Mouse (Mus musculus) thymus, postnatal 10 days (tissue): ENCODE measurements around the gene Casd1.
"Not testable (repeated sequence)": the region's sequence is repeated elsewhere in the genome, so short reads cannot be mapped to it uniquely, and the experiment has no call there.

ENCODE experiments used
- DNase-seq, 2 experiments: peaks; one replicate each; pipeline ENCODE4 v3.0.0; 2021; ENCODE audit warnings: low spot score in 2 of 2

The Casd1 gene

DNA sequence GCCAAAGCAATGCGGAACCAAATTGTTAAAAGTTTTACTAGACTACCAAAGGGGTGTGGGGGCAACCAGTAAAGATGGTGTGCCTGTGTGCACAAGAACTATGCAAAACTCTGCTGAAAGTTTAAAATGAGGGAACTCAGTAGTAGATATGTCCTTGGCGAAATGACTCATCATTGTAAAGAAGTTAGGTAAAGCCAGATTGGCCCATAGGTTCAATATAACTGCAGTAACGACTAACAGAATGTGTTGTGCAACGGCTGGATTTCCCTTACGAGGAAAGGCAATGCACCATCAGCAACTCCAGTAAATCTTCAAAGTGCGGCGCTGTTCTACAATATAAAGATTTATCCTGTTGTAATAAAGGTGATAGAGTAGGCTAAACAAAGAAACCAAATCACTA, 11.8 kb downstream of the Casd1 start:
- no peak for DNase-seq

DNA sequence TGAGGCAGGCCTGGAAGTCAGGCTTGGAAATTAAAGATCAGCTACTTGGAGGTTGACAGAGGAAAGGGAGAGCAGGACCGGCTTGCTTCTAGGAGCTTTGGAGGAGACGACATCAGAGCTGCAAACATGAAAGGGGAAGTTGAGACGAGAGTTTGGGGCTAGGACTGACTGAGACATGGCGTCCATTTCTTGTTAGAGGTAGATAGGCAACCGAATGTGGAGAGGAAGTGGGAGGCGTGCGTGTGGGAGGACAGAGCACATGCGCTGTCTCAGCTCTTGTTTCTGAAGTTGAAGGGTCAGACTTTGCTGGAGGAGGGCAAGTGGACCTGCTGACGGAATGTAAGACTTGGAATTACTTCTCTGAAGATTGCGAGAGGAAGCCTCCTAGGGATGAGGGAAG, 17.3 kb downstream of the Casd1 start:
- no peak for DNase-seq

DNA sequence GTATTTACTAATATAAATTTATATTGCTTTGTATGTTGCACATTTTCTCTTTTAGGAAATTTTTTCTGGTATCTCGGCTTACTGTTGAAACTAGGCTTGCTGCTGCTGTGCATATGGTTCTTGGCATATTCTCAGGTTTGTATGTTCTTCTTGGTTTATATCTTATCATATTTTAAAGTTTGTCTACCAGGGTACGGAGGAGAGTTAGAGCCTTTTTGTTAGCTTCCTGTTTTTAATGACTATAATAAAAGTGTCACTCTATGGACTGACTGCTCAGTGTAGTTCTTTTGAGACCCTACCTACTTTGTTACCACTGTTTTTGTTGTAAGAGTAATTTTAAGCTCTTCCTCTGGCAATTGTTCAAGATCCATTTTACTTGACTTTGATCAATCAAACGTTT, 30.8 kb downstream of the Casd1 start:
- DNase-seq = no peak

DNA sequence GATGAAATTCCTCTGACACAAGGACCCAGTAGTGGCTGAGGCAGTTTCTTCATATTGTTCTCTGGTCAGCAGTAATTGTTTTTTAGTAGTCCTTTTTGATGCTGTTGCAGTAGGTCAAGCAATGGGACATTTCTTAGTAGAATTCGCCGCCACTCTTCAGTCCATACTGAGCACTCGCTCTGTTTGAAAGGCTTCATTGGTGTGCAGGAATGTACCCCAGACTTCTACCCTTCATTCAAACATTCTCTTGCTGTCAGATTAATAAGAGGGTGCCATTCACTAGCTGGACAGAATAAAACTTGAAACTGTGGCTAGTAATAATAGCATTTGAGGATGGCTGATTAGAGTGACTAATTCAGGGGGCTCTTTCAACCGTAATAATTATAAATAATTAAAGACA, 32.5 kb downstream of the Casd1 start:
- DNase-seq = no peak

DNA sequence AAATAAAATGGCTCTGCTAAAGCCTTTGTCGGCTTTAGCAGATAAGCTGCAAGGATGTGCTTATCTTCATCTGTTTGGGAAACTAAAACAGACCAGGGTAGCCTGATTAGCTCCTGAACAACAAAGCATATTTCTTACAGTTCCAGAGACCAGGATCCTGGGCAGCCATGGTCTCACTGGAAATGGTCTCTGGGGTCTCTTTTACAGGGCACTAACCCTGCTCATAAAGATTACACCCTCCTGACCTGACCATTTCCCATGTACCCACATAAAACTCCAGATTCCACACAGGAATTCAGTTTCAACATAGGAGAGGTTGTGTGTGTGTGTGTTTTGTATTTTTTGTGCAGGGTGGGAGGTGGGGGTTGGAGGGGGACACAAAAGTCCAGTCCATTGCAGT, 34.2 kb downstream of the Casd1 start:
- DNase-seq = no peak

DNA sequence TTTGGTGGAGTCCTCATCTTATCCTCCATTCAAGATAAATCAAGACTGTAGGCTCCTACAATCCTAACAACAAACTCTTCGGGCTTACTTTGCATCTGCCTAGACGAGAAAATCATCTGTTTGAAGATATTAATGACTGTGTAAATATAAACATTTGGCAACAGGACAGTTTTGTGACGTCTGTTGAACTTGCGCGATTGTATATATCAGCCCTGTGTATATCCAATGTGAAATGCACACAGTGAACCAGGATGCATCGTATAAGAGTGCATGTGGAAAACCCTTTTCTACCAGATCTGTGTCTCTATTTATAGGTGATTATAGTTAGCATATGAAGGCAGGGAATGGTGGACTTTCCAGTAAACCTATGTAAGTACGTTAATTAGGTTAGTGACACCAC, 41.4 kb downstream of the Casd1 start:
- no peak for DNase-seq

DNA sequence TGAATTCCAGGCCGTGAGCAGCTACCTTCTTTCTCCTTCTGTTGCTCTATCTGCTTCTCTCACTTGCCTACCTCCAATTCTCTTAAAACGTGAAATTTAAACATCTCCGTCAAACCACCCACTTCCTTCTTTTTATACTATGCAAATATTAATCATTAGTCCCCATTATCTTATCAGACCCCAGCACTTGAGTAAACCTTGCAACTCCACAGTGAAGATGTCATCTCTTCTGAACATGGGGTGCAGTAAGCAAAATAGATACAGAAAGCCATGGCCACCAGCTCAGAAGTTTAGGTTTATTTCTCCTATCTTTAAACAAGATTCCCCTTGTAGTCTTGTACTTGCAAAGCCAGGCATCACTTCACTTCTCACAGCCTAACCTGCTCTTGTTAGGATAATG, 46.7 kb downstream of the Casd1 start:
- DNase-seq = no peak

DNA sequence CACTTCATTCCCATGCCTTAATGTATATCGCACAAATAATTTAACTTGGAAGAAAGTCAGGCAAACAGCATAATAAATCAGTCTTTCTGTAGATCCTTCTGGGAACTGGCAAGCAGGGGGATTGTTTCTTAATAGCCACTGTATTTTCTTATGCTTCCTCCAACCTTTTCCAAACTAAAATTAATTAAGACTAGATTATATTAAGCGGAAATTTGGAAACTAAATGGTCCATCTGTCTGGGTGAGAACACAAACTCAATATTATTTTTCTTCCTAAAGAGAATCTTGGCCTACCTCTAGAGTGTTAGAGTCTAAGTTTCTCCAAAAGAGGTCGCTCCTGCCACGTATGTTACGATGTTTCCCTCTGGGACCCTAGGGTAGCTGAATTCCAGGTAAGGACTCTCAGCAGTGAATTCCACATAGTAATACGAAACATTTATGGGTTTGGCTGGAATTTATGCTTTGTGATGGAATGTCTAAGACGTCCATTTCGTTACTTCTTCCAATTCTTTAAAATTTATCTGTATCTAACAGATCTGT, 52.0 kb downstream of the Casd1 start:
- no peak for DNase-seq

DNA sequence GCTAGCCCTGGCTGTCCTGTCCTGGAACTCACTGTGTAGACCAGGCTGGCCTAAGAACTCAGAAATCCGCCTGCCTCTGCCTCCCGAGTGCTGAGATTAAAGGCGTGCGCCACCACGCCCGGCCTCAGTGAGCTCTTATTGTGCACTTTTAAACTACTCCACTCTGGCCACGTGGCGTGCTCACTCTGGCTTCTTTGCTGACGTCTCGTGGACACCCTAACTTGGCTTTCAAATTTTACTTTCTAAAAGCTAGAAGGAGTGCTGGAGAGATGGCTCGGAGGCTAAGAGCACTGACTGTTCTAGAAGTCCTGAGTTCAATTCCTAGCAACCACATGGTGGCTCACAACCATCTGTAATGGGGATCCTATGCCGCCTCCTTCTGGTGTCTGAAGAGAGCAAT, 53.1 kb downstream of the Casd1 start:
- not testable (repeated sequence) for DNase-seq

DNA sequence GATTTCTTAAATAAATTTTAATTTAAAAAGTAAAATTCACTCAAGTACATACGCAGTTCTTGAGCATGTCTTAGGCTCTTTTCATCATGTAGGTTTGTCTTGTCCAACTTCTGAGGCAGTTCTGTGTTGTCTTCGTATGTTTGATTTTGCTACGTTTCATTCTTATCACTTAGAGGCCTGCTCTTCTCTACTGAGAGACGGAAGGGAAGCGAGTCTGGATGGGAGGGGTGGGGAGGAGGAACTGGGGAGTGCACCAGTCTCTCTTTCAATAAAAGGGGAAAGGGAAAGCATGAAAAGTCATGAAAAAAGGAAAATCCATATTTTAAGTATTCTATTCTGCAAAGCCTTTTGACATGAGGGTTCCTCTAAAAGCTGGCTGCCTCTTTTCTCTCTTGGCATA, 54.8 kb downstream of the Casd1 start:
- DNase-seq = no peak

DNA sequence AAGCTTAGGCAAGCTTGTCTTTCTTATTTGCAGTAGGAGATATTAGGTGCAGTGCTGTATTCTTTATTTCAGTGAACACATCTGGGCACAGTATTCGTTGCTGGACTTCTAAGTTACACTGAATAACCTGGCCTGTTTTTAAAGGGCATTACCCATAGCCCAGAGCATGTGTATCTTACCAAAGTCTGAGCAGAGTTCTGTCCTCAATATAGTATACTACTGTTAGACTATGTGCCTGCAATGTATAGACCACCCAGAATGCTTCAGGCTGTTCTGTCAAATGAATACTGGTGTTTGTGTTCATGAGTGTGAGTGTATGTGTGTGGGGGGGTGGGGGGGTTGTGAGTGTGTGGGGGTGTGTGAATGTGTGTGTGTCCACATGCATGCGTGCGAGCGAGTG, 55.3 kb downstream of the Casd1 start:
- DNase-seq = no peak

DNA sequence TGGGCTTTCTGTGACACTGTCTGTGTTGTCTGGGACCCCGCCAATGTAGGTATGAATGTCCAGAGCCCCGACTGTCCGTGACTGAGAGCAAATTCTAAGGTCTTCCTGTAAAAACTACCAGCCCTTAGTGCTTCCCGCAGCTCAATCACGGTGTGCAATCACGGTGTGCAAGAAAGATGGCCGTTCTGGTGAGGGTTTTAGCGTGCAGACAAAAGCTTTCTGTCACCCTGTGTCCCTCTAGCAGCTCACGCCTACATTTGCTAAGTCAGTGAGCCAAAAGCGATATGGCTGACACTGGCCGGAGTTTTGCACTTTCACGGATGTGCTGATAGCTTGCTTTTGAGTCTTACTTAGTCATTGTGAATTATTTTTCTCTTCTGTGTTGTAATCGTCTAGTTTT, 58.2 kb downstream of the Casd1 start:
- DNase-seq = no peak

DNA sequence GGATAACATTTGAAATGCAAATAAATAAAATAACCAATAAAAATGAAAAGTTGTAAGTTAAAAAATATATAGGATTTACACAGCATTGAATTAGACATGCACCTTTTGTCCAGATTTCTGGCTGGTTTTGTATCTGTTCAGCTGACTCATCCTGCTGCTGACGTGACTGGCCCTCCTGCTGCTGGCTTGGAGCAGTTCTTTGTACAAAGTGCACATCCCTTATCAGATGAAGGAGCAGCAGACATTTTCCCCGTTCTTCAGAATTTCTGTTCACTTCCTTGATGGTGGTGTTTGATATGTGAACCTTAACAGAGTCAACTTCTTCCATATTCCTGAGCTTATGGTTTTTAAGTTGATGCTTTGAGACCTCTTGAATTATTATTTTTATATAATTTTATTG, 62.9 kb downstream of the Casd1 start:
- DNase-seq = no peak

DNA sequence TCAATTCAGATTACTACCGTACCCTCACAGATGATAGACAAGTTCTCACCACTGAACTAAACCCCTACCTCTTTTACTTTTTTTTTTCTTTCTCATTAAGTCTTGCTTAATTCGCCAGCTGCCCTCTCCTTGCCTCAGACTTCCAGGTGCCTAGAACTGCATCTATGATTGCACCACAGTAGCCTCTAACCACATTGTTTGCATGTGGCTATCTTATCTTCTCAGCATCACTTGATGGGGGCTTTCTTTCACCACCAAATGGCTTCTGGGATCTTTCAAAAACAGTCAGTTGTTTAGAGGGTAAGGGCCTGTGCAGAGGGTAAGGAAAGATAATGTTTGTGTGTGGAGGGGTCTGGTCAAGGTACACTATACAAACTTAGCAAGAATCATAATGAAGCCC, 63.7 kb downstream of the Casd1 start:
- DNase-seq = no peak

DNA sequence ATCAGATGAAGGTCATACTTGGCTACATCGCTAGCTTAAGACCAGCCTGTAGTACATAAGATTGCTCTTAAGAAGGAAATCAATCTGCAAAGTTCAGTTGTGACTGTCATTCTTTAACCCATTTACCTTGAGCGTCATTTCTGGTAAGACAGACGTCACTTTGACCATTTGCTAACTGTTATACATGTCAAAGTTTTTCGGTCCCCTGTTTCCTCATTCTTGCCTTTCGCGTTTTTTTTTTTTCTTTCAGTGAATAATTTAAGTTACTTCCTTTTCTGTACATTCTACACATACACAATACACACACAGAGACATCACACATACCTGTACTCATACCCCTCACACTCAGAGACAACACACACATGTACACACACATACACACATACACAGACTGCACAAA, 64.5 kb downstream of the Casd1 start:
- DNase-seq = no peak

DNA sequence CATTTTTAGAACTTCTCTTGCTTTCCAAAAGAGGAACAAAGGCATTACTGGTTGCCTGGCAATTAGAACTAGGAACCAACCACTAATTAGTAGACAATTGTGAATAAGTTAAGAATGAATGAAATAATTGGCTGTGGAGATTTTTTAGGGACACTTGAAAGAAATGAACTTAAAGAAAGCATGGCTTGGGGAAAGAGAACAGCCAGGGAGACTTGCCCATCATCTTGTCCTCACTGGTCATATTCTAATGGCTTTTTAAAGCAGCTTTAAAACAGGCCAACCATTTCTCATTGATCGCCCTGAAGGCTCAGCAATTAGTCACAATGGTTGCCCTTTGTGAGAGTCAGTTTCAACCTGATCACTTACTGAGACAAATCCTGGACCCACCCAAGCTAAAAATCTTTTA, 76.7 kb downstream of the Casd1 start:
- DNase-seq = no peak

DNA sequence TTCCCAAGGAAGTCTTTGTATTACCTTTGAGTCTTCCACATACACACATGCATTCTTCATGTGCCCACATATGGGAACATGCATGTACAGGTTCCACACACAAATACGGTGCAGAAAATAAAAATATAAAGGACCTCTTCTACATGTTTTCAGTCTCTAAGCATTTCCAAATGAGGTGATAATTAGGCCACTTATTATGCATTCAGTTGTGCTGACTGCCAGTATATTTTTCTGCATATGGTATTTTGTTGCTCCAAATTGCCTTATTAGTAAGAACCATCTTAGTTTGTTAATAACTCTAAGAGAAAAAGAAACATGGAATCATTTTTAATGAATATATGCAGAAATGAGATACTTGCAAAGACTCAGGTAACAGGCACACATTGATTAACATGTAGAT, 79.3 kb downstream of the Casd1 start:
- DNase-seq = no peak

DNA sequence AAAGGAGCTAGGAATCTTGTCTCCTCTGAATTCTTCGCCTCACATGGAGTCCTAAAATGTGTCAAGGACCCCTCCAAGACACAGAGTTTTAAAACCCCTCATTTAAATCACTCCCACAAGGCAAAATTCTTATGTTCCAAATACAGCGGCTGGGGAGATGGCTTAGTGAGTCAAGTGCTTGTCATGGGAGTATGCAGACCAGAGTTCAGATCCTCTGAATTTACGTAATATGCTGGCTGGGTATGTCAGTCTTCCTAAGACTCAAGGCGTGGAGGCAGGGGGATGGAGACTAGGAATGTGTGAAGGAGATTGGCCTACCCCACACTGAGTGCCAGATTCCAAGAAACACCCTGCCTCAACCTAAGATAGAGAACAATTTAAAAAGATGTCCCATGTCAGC, 79.9 kb downstream of the Casd1 start:
- DNase-seq = no peak

DNA sequence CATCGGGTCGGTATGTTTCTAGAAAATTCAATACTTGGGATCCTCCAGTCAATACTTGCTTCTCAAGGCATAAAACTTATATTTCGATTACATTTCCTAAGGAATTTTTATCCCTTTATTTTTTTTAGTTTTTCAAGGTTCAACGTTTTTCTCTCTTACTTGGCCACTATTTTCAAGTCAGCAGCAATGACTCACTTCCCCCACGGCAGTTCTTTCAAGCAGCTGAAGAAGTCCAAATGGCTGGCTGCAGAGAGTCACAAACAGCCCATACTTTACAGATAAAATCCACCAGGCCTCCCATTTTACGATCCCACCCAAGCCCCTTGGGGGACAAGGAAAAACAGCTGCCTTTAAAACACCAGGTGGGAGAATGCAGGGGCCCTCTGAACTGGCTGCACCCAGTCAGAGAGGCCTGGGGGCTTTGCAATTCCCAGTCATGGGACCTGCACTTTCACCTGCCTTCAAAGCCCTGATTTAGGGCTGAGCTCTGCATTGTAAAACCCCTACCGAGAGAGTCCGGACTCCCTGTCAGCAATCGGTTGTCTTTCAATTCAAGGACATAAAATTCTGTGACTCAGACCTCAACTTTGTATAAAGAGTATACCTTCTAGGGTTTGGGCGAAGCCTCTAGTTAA, 84.2 kb downstream of the Casd1 start:
- DNase-seq = no peak

DNA sequence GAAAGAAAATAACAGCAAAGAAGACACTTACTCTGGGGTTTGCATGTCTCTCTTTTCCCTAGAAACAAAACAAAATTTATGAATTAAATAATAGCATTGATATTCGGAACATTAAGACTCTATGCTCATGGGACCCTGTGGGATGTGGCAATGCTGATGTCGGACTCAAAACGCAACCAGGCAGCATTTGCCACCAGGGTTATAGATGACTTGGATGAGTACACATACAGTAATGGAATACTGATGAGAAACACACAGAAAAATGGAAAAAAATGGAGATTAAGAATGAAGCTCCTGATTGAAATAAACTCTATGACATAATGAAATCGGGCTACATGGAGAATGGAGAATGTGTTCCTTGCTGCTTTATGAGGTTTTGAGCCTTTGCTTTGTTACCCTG, 89.8 kb downstream of the Casd1 start:
- no peak for DNase-seq
